Mouse (Mus musculus) embryonic facial prominence, embryonic 14.5 days (tissue): ENCODE results near the gene Gcgr. TPM values are rescaled to one million over a fixed set of nuclear protein-coding genes. Genes with fewer than 3 reads are reported as not detected.

Experiments
- ATAC-seq: fragments of 200-750 bp; cut with Nextera tagmentation; 2 replicates; pipeline ENCODE4 v1.8.0; 2017; ENCODE audit warnings: low read depth, moderate number of reproducible peaks, moderate TSS enrichment
- DNase-seq: peaks from one replicate; pipeline ENCODE4 v3.0.0-alpha.2; 2015; ENCODE audit warnings: low spot score
- H3K27ac ChIP-seq: fragments of 300-500 bp; sonication (generic); replicated peaks from 2 replicates; pipeline ENCODE4 v1.5.1; 2014; ENCODE audit warnings: low read depth, mild to moderate bottlenecking, low read length, moderate library complexity
- H3K27me3 ChIP-seq: fragments of 300-500 bp; sonication (generic); replicated peaks from 2 replicates; pipeline ENCODE4 v1.6.1; 2014; ENCODE audit warnings: low read length; ENCODE audit not compliant: control insufficient read depth, insufficient read depth
- H3K36me3 ChIP-seq: fragments of 300-500 bp; sonication (generic); 2 replicates; pipeline ENCODE4 v1.6.1; 2014; ENCODE audit warnings: low read length, mixed read lengths; ENCODE audit not compliant: control insufficient read depth, insufficient read depth
- H3K4me1 ChIP-seq: fragments of 300-500 bp; sonication (generic); 2 replicates; pipeline ENCODE4 v1.6.1; 2014; ENCODE audit warnings: antibody characterized with exemption, low read length; ENCODE audit not compliant: control insufficient read depth, insufficient read depth
- H3K4me2 ChIP-seq: fragments of 300-500 bp; sonication (generic); 2 replicates; pipeline ENCODE4 v1.6.1; 2014; ENCODE audit warnings: low read depth, mild to moderate bottlenecking, low read length, moderate library complexity, mixed read lengths
- H3K4me3 ChIP-seq: fragments of 300-500 bp; sonication (generic); 2 replicates; pipeline ENCODE4 v1.5.1; 2014; ENCODE audit warnings: low read depth, mild to moderate bottlenecking, low read length
- H3K9ac ChIP-seq: fragments of 300-500 bp; sonication (generic); 2 replicates; pipeline ENCODE4 v1.6.1; 2014; ENCODE audit warnings: low read depth, mild to moderate bottlenecking, low read length, moderate library complexity, mixed read lengths
- H3K9me3 ChIP-seq: fragments of 300-500 bp; sonication (generic); 2 replicates; pipeline ENCODE4 v1.6.1; 2016; ENCODE audit warnings: low read length; ENCODE audit not compliant: control insufficient read depth
- WGBS: fragments of 180-500 bp; shearing (Covaris S2); extraction: QIAGEN DNeasy Blood & Tissue Kit; methylation state at CpG from one replicate; pipeline ENCODE4 v1.1.7; 2014; 5-methylcytosine and 5-hydroxymethylcytosine counted together
- polyA plus RNA-seq: library from polyadenylated mRNA; unstranded; fragments of >200 nt; fragmentation: Nextera tagmentation; extraction: Ambion mirVana; gene quantifications from 2 replicates; pipeline ENCODE4 v1.2.1, GENCODE M21; 2014

The Gcgr gene
- polyA plus RNA-seq, 1 experiment from 2014 or later, result 1.0 TPM

GRCm38 (mm10) chr11:120560952-120561728 is 30.6 kb downstream of the Gcgr start:
- no peak overlapping the region for H3K27ac ChIP-seq
- no peaks in the 10 kb centered on the region for H3K27me3 ChIP-seq
- H3K9ac ChIP-seq, result no peak overlapping the region
- peaks cover 76% of the 10 kb centered on the region for H3K36me3 ChIP-seq
- no peak for ATAC-seq
- H3K9me3 ChIP-seq, result peaks cover 5% of the 10 kb centered on the region; the same call in 1 of the 2 replicates
- H3K4me2 ChIP-seq, result no peak overlapping the region
- DNase-seq, result no peak
- H3K4me1 ChIP-seq, result no peaks in the 10 kb centered on the region
- H3K4me3 ChIP-seq, result no peak overlapping the region
- WGBS, result 88% methylated on average over 13 of the region's 13 CpGs

- ATAC-seq, result no peak
- Histone ChIP-seq H3K36me3 (peaks cover 94% of the 10 kb centered on the region), H3K27ac (no peak overlapping the region), H3K4me3 (no peak overlapping the region), H3K4me1 (no peaks in the 10 kb centered on the region), H3K9me3 (no peaks in the 10 kb centered on the region), H3K9ac (no peak overlapping the region), H3K27me3 (no peaks in the 10 kb centered on the region), H3K4me2 (no peak overlapping the region)
- 96% methylated on average over 13 of the region's 13 CpGs for WGBS
- DNase-seq, result no peak
Measured at GRCm38 (mm10) chr11:120562949-120563348, 32.5 kb downstream of the Gcgr start.

- H3K27me3 ChIP-seq, result no peaks in the 10 kb centered on the region
- no peak for DNase-seq
- whole genome bisulfite sequencing, result 89% methylated on average over 9 of the region's 9 CpGs
- ATAC-seq, result no peak
- H3K9me3 ChIP-seq, result no peaks in the 10 kb centered on the region
- no peak overlapping the region for H3K9ac ChIP-seq
- H3K4me3 ChIP-seq, result no peak overlapping the region
- no peak overlapping the region for H3K27ac ChIP-seq
- H3K4me1 ChIP-seq, result no peaks in the 10 kb centered on the region
- H3K36me3 ChIP-seq, result peaks cover 97% of the 10 kb centered on the region
- no peak overlapping the region for H3K4me2 ChIP-seq
Measured at GRCm38 (mm10) chr11:120565114-120565513, 34.6 kb downstream of the Gcgr start.

DNA sequence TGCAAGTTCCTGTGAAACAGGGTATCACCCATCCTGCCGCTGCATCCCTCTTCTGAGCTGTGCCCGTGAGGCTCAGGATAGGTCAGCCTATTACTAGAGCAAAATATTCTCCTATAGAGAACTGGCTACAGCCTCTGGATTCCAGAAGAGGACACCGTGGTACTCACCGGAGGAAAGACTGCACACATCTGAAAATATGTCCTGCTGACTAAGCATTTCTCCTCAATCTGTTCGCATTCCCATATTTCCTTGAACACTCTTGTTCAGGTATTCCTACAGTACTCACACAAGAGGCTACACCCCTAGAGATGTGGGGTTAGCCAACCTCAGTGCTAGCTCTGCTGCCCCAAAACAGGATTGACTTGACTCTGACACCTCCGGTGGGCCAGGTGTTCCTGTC is 37.8 kb downstream of the Gcgr start:
- no peak overlapping the region for H3K4me2 ChIP-seq
- no peaks in the 10 kb centered on the region for H3K9me3 ChIP-seq
- 0 out of 2 replicates have a peak overlapping the region, but pooled peaks have one; percentile 6 for H3K9ac ChIP-seq
- peaks cover 9% of the 10 kb centered on the region for H3K4me1 ChIP-seq
- no peak for ATAC-seq
- 93% methylated on average over 6 of the region's 6 CpGs for WGBS
- H3K4me3 ChIP-seq, result no peak overlapping the region
- H3K27ac ChIP-seq, result no peak overlapping the region
- peaks cover 80% of the 10 kb centered on the region for H3K36me3 ChIP-seq
- no peaks in the 10 kb centered on the region for H3K27me3 ChIP-seq
- DNase-seq, result no peak

- H3K4me3 ChIP-seq, result peak overlapping the region; percentile 83
- 72% methylated on average over 3 of the region's 3 CpGs for WGBS
- peaks cover 17% of the 10 kb centered on the region for H3K4me1 ChIP-seq
- DNase-seq (no peak), ATAC-seq (no peak)
- no peaks in the 10 kb centered on the region for H3K9me3 ChIP-seq
- no peaks in the 10 kb centered on the region for H3K27me3 ChIP-seq
- H3K36me3 ChIP-seq, result peaks cover 54% of the 10 kb centered on the region
- H3K9ac ChIP-seq, result peak overlapping the region; percentile 97
- peak overlapping the region; percentile 92 for H3K4me2 ChIP-seq
- no peak overlapping the region for H3K27ac ChIP-seq
Measured at GRCm38 (mm10) chr11:120571122-120571521, 40.6 kb downstream of the Gcgr start.

- H3K9me3 ChIP-seq, result no peaks in the 10 kb centered on the region
- H3K4me3 ChIP-seq, result peak overlapping the region; percentile 83
- H3K4me1 ChIP-seq, result peaks cover 17% of the 10 kb centered on the region
- H3K9ac ChIP-seq, result peak overlapping the region; percentile 97
- DNase-seq (no peak), ATAC-seq (no peak)
- WGBS, result 9% methylated on average over 11 of the region's 11 CpGs
- peaks cover 46% of the 10 kb centered on the region for H3K36me3 ChIP-seq
- no peaks in the 10 kb centered on the region for H3K27me3 ChIP-seq
- peak overlapping the region; percentile 92 for H3K4me2 ChIP-seq
- H3K27ac ChIP-seq, result peak overlapping the region; percentile 80
Measured at GRCm38 (mm10) chr11:120571754-120572416, 41.4 kb downstream of the Gcgr start.

DNA sequence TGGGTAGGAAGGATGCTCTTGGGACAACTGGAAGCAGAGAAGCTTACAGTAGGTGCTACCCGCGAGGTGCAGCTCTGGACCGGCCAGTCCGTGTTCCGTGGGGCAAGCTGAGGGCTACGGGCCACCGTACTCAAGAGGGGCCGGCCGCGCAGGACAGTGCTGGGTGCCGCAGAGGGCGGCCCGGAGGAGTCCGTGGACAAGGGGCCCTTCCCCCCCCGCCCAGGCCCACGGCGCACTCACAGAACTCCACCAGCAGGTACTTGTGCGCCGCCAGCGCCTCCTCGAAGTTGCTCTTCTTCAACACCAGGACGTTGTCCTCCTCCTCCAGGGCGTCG is 41.9 kb downstream of the Gcgr start:
- Histone ChIP-seq H3K4me2 (peak overlapping the region; percentile 92), H3K27ac (peak overlapping the region; percentile 80), H3K4me3 (peak overlapping the region; percentile 83), H3K36me3 (peaks cover 46% of the 10 kb centered on the region), H3K4me1 (peaks cover 17% of the 10 kb centered on the region), H3K27me3 (no peaks in the 10 kb centered on the region), H3K9me3 (no peaks in the 10 kb centered on the region), H3K9ac (peak overlapping the region; percentile 97)
- DNase-seq (no peak), ATAC-seq (peak; percentile 13)
- WGBS, result 2% methylated on average over 10 of the region's 24 CpGs

DNA sequence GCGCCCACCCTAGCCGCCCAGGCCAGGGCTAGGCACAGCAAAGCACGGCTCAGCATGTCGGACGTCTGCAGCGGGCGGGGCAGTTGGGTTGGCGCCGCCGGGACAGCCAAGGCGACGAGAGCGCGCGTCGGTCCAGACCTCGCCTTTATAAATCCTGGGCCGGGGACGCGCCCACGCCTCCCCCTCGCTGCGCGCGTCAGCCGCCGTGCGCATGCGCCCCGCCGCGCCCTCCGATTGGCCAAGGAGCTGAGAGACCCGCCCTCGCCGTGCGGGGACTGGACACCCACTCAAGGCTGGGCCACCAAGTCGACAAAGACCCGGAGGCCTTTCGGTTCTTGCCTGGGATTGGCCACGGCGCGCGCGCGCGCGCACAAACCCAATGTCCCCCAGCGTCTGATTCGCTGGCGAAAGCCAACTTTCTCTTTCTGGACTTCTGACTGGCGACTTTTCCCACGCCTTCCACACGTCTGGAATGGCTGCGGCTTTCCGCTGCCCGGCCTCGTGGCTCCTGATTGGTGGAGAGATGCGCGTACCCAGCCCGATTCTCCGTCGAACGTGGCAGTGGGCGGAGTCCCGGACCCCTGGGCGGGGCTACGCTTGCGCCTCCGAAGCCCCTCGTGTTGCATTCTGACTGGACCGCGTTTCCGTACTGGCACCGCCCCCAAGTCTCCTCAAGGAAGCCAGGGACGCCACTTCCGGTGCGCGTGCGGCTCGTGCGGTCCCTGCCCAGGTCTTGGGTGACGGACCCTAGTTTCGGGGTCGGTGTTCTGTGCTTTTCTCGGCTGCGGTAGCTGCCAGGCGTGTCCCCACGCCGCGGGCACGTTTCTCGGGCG is 42.5 kb downstream of the Gcgr start, which contains the start of gene P4hb:
Gene P4hb, minus strand, starts transcription at position 502 of the 833 bp plus-strand sequence.
- 0% methylated on average over 55 of the region's 94 CpGs for WGBS
- peak within 1 kb of the TSS; percentile 97 for H3K9ac ChIP-seq
- H3K36me3 ChIP-seq, result peaks cover 46% of the 10 kb centered on the region
- peak within 1 kb of the TSS; percentile 83 for H3K4me3 ChIP-seq
- peak within 1 kb of the TSS; percentile 92 for H3K4me2 ChIP-seq
- H3K4me1 ChIP-seq, result peaks cover 17% of the 10 kb centered on the region
- H3K9me3 ChIP-seq, result no peaks in the 10 kb centered on the region
- peak within 1 kb of the TSS; percentile 96 for H3K27ac ChIP-seq
- ATAC-seq, result peak; percentile 96
- H3K27me3 ChIP-seq, result no peaks in the 10 kb centered on the region
- peak; percentile 100 for DNase-seq
